Mouse (Mus musculus) heart, adult 9 months (tissue): ENCODE measurements around the gene Hoxa5.
A peak's percentile ranks its signal among the peaks of the same experiment; 100 is the strongest.

Experiments used
- DNase-seq, 2 experiments: peaks; one replicate each; pipeline ENCODE4 v3.0.0; 2022; ENCODE audit warnings: low spot score in 2 of 2

Gene Hoxa5

GRCm38 (mm10) chr6:52204050-52204752 is at the start of gene Hoxa5:
Hoxa5 (minus strand) TSS chr6:52204587.
- peak; percentile 50 to 66 for DNase-seq

DNA sequence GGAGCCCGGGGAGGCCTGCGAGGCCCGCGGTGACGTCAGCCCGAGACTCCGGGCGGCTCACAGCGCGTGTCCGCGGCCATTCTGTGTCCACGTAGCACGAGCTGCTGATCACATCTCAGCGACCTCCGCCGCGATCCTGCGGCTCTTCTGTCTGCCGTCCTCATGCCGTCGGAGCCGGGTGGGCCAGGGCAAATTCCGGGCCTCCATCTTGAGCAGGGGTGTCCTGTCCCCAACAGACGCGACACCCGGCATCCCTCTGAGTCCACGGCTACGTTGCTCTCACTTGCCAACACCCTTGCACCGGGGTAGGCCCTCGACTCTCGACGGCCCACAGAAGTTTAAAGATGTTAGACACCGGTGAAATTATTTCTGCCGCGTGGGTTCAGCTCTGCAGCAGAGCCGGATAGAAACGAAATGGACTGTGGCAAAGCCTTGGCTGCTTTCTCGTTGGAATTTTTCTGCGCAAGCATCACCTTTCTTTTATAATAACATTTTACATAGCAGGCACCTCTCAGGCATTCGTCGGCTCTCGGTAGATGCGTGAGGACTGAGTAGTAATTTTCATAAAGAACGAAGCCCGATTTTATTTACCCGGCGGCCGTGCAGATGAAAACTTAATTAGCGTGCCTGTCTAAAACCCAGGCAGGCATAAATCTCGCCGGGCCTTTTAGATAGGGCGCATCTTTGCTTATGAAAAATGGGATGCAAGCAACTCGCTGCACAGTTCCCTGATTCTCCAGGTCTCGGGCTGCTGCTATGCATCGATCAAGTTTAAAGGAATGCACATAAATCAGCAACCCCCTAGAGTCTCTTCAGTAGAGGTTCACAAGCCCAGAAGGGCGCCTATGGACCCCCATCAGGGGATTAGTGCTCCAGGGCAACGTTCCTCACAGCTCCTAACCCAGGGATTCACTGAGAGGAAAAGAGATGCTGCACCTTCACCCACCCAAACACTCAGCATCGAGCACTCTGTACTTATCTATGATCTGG is 49.4 kb upstream of the Hoxa5 start:
- DNase-seq: no peak

DNA sequence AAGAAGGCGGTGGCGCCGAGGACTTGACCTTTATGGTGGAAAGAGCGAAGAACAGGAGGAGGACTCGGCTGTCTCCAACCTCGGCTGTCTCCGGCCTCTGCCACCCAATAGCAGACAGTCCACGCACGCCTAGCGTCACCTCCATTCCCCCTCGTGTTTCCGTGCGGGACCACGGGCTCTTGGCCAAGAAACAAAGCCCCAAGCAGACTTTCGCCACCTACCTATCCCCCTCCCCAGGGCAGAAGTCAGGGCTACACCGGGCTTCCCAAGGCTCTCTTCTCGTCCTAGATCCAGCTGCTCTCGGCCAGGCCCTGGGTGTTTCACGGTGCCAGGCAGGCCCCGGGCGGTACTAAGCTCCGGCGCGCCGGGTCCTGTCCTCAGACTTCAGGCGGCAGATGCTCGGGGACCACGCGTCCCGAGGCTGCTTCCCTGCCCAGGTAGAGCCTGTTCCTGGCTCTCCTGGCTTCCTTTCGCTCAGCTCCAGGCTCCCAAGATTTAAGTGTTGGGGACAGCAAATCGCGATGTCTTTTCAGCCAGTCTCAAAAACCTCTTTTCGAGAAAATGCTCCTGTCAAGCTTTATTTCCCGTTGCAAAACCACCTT is 48.5 kb upstream of the Hoxa5 start:
- DNase-seq: no peak

DNA sequence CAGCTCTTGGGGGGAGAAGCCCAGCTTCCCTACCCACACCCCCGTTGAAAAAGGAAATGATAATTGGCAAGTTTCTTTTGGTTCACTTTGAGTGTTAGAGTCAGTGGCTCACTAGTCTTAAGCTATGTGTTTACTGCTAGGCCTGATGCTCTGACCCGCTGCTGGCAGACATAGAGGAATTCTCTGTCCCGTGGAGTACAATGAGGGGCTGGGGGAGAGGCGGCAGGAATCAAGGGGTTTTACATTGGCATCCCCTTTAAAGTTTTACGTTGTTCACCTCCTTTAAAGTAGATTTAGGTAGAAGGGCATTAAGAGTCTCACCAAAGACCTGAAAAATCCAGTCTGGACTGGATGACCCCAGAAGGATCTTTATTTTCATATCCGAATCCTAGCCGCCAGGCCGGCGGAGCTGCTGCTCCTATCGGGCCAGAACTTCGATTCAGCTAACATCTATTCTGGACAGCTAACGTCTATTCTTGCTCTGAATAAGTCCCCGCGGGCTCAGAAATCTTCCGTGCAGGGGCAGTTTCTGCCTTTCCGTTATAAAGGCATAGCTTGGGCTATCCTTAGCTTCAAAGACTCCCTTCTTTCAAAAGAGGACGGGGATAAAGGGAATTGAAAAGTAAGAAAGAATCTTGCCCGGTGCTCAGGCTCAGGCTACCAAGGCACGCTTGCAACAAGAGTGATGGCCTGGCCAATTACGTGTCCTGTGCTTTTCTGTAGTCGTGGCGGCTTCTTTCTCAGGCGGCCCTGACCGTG is 47.8 kb upstream of the Hoxa5 start:
- DNase-seq: no peak

- no peak for DNase-seq
These were observed 46.9 kb upstream of the Hoxa5 start for GRCm38 (mm10) chr6:52251177-52251879.

DNA sequence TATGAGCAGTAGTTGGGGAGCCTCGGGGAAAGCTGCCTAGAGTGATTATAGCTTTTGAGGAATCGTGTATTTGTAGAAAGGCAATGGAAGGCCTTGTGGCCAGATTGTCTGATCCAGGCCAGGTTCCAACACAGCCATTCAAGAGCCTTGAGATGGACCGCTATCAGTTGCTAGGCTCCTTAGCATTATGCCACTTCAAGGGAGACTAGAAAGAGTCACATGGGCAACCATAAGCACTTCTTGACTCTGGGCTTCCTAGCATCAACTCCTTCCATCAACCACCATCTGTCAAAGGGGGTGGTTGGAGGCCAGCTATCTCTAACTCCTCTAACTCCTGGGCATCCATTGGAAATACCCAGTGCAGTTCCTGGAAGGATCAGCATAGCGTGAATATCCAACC is 45.4 kb upstream of the Hoxa5 start:
- no peak for DNase-seq

DNA sequence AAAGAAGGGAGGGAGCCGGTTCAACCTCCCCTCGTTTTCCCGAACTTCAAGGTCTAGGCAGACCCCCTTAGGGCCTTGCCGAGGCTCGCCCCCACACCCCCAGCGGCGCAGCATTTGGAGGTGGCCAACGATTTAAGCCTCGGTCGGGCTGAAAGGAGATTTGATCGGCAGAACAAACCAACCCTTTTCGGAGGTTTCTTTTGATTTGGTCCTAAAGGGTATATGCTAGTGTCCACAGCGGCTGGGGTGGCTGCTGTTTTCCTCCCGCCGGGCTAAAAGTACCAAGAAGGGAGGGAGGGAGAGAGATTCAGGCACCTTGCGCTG is 45.0 kb upstream of the Hoxa5 start:
- no peak for DNase-seq

GRCm38 (mm10) chr6:52248638-52249414 is 44.4 kb upstream of the Hoxa5 start:
- no peak for DNase-seq

DNA sequence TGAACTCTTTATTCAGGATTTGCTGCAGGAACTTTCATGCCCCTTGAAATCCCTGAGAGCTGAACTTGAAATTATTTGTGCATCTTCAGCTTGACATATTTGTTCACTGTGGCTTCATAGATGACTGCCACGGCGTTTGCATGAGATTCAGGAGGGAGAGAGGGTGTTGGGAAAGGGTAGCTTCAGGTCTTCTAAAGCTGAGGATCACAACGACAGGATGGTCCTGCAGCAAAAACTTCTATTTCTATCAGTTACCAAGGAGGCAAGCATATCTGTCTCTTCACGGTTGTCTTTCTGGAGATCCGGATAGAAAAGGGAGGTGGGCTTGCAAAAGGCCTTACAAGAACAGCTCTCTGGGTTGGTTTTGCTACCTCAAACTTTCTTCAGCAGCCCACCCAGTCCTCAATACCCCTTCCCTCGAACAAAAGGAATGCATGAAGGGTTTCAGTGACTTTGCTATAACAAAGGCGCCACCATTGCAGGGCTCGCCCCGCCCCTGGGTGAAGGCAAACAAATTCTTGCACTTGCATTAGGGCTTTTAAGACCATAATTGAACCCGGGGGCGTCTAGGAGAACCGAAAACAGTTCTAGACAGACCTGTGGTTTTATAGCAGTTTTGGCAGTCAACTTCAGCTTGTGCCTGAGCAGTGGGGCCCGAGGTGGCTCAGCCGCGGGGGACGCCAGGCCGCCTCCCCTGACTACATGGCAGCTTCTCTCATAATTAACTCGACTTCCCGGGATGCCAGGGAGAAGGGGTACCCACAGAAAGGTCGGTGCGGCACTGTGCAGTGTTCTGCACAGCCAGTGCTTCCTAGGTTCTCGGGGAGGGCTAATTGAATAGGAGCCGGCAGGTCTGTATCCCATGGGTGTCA is 43.6 kb upstream of the Hoxa5 start:
- DNase-seq: no peak

GRCm38 (mm10) chr6:52246916-52247315 is 42.5 kb upstream of the Hoxa5 start:
- no peak for DNase-seq

- DNase-seq: no peak
These were observed 42.0 kb upstream of the Hoxa5 start for GRCm38 (mm10) chr6:52246403-52246803.

DNA sequence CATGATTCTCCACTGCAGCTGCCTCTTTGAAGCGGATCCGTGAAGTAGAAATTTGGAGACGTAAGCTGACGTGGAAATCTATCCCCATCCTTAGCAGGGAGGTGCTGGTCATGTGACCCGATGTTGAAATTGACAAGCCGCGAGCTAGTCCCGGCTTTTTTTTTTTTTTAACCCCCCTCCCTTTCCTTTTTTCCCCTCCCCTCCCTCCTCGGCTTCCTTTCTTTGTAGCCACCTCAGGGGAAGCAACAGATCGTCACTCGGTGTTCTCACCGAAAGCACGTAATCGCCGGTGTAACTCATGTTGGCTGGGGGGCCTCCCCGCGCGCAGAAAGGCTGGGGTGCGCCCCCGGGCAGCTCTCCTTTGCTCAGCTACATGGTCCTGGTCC is 41.4 kb upstream of the Hoxa5 start, which contains the start of gene Hoxa11:
Hoxa11 (minus strand) TSS at position 54 of the 386 bp plus-strand sequence.
- no peak for DNase-seq

DNA sequence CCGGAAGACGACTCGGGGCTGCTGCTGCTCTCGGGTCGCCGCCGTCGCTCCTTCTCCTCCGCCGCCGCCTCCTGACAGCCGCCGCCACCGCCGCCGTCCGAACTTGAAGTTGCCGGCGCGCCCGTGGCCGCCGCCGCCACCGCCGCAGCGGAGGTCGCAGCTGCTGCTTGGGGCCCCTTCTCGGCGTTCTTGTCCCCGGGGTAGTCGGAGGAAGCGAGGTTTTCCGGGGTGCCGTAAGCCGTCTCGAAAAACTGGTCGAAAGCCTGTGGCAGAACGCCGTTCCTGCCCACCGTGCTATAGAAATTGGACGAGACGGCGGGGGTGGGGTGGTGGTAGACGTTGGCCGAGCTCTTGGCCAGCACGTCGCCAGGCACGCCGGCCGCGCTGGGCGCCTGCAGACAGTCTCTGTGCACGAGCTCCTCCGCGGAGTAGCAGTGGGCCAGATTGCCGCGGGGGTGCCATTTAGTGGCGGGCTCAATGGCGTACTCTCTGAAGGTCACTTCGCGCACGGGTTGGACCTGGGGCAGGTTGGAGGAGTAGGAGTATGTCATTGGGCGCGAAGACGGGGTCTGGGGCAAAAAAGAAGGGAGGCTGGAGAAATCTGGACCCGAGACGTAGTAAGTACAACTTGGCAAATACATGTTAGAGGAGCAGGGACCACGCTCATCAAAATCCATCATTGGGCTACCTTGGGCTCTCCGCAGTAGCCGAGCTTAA is 40.8 kb upstream of the Hoxa5 start:
- no peak for DNase-seq

DNA sequence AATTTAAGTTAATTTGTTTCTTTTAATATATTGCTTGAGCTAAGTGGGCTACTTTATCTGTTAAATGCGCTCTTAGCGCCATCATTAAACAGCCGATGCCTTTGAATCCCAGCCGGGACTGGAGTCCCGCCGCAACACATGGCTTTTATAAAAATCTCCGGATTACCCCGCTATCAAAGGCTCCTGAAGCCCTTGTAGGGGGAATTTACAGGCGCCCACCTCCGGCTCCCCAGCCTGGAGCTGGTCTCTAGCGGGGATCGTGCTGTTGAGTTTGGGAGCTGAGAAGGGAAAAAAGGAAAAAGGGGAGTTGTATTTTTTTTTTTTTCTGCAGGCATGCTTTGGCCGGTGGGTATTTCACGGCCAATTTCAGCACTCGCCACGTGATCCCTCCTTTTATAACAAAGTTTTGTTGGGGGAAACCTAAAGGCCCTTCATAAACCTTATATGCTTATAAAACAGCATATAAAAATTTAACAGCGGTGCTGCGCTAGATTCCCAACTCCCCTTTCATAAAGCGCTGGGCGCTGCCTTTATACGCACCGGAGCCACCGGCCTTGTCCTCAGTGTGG is 40.2 kb upstream of the Hoxa5 start:
- DNase-seq: no peak

DNA sequence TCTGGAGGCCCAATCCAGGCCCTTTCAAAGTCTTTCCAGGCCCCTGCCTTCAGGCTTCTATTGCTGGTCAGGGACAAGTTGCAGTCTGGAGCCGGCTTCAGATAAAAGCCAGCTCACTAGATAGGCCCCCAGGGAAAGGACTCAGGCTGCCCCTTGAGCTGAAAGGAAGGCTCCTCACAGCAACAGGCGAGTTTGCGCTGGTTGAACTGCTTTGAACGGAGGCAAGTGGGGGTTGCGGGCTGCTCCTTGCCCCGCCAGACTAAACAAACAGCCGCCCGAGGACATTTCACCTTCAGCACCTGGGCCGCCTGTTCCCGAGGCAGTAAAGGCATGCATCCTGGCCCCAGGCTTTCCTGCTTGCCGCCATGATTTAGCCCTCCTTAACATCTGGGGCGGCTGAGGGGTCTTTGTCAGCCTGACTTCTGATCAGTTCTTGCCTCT is 39.3 kb upstream of the Hoxa5 start:
- DNase-seq: no peak

GRCm38 (mm10) chr6:52242801-52243332 is 38.5 kb upstream of the Hoxa5 start:
- DNase-seq: no peak

- DNase-seq: no peak
These were observed 36.7 kb upstream of the Hoxa5 start for GRCm38 (mm10) chr6:52241001-52241621.
